Mouse (Mus musculus): ENCODE measurements around the gene Mtm1.
"Not testable (repeated sequence)": the region's sequence is repeated elsewhere in the genome, so short reads cannot be mapped to it uniquely, and the experiment has no call there.

The Mtm1 gene

DNA sequence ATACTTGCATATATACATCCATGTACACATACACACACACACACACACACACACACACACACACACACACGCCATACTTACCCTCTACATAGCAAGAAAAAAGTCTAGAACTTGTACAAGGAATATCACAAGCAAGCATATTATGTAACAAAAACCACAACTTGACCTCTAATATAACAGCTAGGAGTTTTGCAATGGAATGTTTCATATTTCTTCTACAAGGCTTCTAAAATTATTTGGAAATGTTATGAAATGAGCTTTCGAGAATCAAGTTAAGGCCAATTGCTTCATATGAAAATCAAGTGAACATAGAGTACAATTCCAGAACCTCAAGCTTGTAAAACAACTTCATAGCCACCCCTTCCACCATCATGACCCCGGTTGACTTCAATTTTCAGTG is 74.9 kb downstream of the Mtm1 start:
- no peak for DNase-seq (ENCODE audit: low read depth, low spot score)

DNA sequence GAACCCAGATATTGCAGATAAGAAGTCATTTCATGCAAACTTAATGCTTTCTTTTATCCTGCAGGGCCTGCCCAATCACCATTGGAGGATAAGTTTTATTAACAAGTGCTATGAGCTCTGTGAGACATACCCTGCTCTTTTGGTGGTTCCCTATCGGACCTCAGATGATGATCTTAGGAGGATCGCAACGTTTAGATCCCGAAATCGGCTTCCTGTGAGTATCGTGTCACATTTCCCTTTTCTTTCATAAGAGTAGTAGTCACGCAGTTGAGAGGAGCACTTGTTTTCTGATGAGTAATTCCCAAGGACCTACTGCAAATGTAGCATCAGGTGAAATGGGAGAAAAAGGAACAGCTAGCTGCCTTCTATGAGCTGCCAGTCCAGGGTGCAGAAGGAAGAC is 76.5 kb downstream of the Mtm1 start:
- no peak for DNase-seq (ENCODE audit: low read depth, low spot score)

DNA sequence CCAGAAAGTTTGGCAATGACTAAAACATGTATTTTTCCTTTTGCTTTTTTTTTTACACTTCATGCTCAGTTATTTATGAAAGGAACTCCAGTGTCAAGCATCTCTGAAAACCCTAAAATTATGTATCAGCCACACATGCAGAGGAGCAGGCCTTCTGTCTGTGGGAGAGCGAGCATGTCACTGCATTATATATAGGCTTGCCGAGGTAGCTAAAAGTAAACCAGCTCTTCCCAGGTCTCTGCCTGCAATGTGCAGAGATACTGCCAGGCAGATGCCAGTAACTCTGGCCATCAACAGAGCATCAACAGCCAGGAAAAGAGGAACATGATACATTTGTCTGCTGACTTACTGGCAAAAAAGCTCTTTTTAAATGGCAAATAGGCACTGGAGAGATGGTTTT is 83.6 kb downstream of the Mtm1 start:
- DNase-seq (ENCODE audit: low read depth, low spot score), result peak; percentile 59

DNA sequence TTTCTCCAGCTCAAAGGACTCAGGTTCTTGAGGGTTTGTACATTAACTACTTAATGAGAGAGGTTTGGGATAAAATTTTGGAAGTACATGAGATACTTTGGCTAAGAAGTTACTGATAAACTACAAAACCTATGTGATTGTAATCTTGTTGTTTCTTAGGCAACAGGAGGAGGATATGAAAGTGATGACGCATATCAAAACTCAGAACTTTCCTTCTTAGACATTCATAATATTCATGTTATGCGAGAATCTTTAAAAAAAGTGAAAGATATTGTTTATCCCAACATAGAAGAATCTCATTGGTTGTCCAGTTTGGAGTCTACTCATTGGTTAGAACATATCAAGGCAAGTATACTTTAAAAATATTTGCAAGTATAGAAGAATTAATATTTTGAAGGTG is 85.4 kb downstream of the Mtm1 start:
- DNase-seq (ENCODE audit: low read depth, low spot score), result no peak

GRCm38 (mm10) chrX:71302148-71302547 is 91.6 kb downstream of the Mtm1 start:
- no peak for DNase-seq (ENCODE audit: low read depth, low spot score)

- DNase-seq (ENCODE audit: low read depth, low spot score), result peak; percentile 83
These were observed 100.7 kb downstream of the Mtm1 start for GRCm38 (mm10) chrX:71311229-71311628.

- DNase-seq (ENCODE audit: low read depth, low spot score), result peak; percentile 61
These were observed 103.8 kb downstream of the Mtm1 start for GRCm38 (mm10) chrX:71314380-71314779.

DNA sequence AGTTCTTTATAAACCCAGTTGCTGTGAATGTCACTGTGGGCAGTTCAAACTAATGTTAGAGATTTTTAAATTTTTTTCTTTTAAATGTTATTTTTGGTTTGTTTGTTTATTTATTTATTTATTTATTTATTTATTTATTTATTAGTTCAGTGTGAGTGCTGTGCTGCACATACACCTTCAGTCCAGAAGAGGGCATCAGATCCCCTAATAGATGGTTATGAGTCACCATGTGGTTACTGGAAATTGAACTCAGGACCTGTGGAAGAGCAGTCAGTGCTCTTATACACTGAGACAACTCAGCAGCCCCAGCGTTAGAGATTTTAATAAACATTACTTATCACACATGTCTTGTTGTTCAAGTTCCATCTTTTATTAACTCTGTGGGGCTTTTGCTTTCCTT is 141.5 kb downstream of the Mtm1 start:
- peak; percentile 19 for DNase-seq (ENCODE audit: low read depth, low spot score)

DNA sequence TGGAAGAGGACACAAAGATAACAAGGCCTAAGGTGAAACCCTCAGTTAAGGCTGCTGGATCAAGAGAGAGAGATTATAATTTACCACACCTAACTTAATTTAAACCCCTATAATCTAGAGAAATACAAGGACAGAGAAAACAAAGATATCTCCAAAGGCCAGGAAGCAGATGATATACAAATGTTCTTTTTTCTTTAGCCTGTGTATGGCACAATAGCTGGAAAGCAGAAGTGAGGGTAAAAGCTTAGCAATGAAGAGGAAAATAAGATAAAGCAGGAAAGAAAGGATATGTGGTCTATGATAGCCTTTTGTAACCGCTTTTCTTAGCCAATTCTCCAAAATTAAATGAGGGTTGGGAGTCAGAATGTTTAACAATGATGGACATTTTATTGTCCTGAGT is 144.8 kb downstream of the Mtm1 start:
- no peak for DNase-seq (ENCODE audit: low read depth, low spot score)

GRCm38 (mm10) chrX:71361793-71362192 is 151.2 kb downstream of the Mtm1 start:
- not testable (repeated sequence) for DNase-seq (ENCODE audit: low read depth, low spot score)

GRCm38 (mm10) chrX:71364062-71364461 is 153.5 kb downstream of the Mtm1 start:
- peak; percentile 67 for DNase-seq (ENCODE audit: low read depth, low spot score)

DNA sequence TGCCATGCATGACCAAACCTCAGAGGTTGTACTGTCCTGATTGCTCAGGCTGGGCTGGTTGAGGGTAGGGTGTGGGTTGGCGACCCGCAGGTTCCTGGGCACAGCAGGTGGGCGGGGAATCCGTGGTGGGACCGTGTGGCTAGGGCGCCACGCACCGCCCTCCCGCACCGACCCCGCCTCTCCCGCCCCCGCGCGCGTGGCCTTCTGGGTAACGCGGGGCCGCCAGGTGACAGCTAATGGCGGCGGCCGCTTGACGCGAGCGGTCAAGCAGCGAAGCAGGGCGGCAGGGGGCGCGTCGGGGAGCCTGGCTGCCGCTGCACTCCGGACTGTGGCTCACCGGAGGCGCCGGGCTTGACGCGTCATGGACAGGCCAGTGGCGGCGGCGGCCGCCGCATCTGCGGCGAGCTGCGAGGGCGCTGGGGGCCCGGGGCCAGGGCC is 154.0 kb downstream of the Mtm1 start, which contains the start of gene Mtmr1:
Gene Mtmr1 (plus strand): TSS at position 207 of the 438 bp plus-strand sequence.
- DNase-seq (ENCODE audit: low read depth, low spot score), result peak; percentile 82

DNA sequence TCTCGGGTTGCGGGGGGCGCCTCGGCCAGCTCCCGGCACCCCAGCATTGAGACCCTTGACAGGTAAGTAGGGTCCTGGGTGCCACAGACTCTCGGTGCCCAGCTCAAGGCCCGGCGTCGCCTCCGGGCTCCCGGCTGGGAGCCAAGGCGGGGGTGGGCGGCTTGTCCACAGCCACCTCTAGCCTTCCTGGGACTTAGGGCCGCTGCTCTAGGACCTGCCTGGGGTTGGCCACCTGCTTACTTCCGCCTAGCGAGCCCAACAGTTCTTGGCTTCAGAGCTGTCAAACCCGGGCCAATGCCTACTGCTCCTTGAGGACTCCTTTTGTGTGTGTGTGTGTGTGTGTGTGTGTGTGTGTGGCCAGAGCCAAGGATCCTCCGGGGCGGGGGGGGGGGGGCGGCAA is 154.4 kb downstream of the Mtm1 start:
- DNase-seq (ENCODE audit: low read depth, low spot score), result peak; percentile 63
